Mouse (Mus musculus) megakaryocyte, embryonic 14.5 days (primary cell): ENCODE measurements around the gene Glcci1. TPM values are rescaled to one million over a fixed set of nuclear protein-coding genes. Genes with fewer than 3 reads are reported as not detected.

Experiments
- H3K27me3 ChIP-seq: replicated peaks from 2 replicates; pipeline ENCODE3; 2012; ENCODE audit warnings: inconsistent platforms
- H3K36me3 ChIP-seq: replicated peaks from 2 replicates; pipeline ENCODE3; 2012; ENCODE audit warnings: low read length, inconsistent platforms, mixed read lengths
- H3K4me1 ChIP-seq: 2 replicates; pipeline ENCODE4 v1.6.1; 2012; ENCODE audit warnings: inconsistent platforms
- H3K4me3 ChIP-seq: replicated peaks from 2 replicates; pipeline ENCODE3; 2012; ENCODE audit warnings: moderate library complexity, mild to moderate bottlenecking, inconsistent platforms
- H3K9me3 ChIP-seq: 2 replicates; pipeline ENCODE4 v1.6.1; 2012; ENCODE audit warnings: inconsistent platforms
- FLI1 ChIP-seq: IDR thresholded peaks from 2 replicates; pipeline ENCODE4 v1.6.1; 2012; ENCODE audit warnings: low read length, inconsistent platforms, mixed read lengths
- GATA1 ChIP-seq: IDR thresholded peaks from 3 replicates; pipeline ENCODE4 v1.6.1; 2012; ENCODE audit warnings: mixed read lengths, low read length, inconsistent platforms, borderline replicate concordance
- polyA plus RNA-seq: library from polyadenylated mRNA; stranded (reverse); fragments of >175 nt; gene quantifications from 2 replicates; pipeline ENCODE4 v1.2.3, GENCODE M21; 2012; ENCODE audit warnings: low replicate concordance; ENCODE audit not compliant: insufficient read depth

Glcci1 gene
- polyA plus RNA-seq, 1 experiment, result 0.16 TPM

DNA sequence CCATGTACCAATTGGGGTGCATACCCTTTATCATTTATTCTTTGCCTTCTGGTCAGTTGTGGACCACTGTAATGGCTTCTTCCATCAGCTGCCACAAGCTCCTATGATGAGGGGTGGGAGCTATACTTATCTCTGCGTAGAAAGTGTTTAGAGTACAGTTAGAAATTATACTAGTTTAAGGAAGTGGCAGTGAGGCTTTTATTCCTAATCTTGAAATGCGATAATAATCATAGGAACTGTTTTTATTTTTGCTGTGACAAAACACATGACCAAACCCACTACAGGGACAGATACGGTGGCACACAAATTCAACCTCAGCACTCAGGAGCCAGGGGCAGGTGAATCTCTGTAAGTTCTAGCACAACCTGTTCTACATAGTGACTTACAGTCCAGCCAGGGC lies 17.2 kb upstream of the Glcci1 start:
- Histone ChIP-seq H3K36me3 (no peaks in the 10 kb centered on the region), H3K27me3 (no peaks in the 10 kb centered on the region), H3K4me3 (no peak overlapping the region), H3K4me1 (peaks cover 3% of the 10 kb centered on the region; the same call in 1 of the 2 replicates), H3K9me3 (no peaks in the 10 kb centered on the region)
- no peak for TF ChIP-seq FLI1
- TF ChIP-seq GATA1, result no peak

DNA sequence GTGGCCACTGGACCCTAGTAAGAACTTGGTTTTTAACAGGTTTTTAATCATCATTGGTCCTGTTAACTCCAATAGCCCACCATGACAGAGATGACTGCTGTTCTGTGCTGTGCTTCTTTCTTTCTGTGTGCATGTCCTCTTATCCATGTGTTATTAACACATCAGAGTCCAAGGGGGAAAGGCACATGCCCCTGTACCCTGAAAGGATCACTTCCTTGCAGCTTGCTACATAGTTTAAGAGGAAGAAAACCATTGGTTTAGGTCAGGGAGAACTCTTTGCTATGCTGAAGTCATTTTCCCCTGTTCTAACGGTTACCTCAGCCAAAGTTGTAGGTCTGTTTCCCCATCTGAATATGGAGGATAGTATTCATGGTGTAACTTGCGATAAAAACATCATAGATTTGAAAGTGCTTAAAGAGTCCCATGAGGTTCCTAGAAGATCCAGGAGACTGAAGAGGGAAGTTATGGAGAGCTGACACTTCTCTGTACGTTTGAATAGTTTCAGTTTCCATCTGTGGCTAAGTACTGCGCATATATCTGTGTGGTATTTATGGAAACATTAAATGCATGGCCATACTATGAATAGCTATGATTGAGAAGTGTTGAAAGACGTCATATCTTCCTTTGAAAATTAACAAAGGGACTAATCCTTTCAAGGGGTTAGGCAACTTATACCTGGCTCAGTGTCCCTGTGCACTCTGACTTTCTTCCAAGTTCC lies 14.1 kb upstream of the Glcci1 start:
- TF ChIP-seq FLI1 (no peak), GATA1 (no peak)
- Histone ChIP-seq H3K9me3 (peaks cover 4% of the 10 kb centered on the region), H3K4me3 (peak overlapping the region; percentile 5), H3K36me3 (no peaks in the 10 kb centered on the region), H3K27me3 (no peaks in the 10 kb centered on the region), H3K4me1 (no peaks in the 10 kb centered on the region)

DNA sequence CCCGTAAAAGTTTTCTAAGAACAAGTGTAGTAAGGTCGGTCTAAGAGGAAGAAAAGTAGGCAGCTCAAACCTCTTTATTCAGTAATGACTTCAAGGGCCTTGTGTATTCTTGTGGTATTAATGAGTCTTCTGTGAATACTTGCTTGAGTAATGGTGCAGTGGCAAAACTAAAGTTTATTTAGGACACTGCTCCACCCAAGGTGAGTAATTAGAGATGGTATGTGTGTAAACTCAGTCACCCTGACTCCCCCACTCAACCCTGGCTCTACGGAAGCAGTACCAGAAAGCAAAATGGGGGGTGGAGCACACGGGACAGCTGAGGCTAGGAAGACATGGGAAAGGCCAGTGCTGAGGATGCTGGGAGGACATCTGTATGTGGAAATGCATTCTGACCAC lies 13.6 kb upstream of the Glcci1 start:
- Histone ChIP-seq H3K4me1 (no peaks in the 10 kb centered on the region), H3K27me3 (no peaks in the 10 kb centered on the region), H3K9me3 (peaks cover 4% of the 10 kb centered on the region), H3K36me3 (no peaks in the 10 kb centered on the region), H3K4me3 (no peak overlapping the region)
- TF ChIP-seq FLI1 (no peak), GATA1 (no peak)

- TF ChIP-seq FLI1 (no peak), GATA1 (no peak)
These were observed 12.0 kb upstream of the Glcci1 start for GRCm38 (mm10) chr6:8497234-8497867.

DNA sequence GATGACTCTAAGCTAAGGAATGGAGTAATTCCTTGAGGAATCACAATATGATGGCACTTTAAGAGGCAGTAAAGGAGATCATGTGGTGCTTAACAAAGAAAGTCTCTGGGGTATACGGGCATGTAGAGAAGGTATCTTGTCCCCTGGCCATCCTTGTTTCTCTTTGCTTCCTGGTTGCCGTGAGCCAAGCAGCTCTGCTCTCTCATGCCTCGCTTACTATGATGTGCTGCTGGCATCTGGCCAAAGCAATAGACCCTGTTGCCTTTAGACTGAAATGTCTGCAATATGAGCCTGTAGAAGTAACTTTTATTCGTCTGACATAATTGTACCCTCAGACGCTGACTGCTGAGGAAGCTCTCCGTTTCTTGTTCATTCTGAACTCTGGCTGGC lies 11.5 kb upstream of the Glcci1 start:
- TF ChIP-seq FLI1 (no peak), GATA1 (no peak)

More at GRCm38 (mm10) chr6:8497234-8497867, 12.0 kb upstream of the Glcci1 start:
- no peak overlapping the region for H3K4me3 ChIP-seq
- H3K4me1 ChIP-seq, result no peaks in the 10 kb centered on the region
- no peaks in the 10 kb centered on the region for H3K36me3 ChIP-seq
- H3K9me3 ChIP-seq, result peaks cover 4% of the 10 kb centered on the region
- H3K27me3 ChIP-seq, result no peaks in the 10 kb centered on the region

GRCm38 (mm10) chr6:8498961-8499360 lies 10.4 kb upstream of the Glcci1 start:
- H3K4me1 ChIP-seq, result no peaks in the 10 kb centered on the region
- no peak for TF ChIP-seq GATA1
- no peak for TF ChIP-seq FLI1

More for the DNA sequence above, 11.5 kb upstream of the Glcci1 start:
- Histone ChIP-seq H3K4me1 (no peaks in the 10 kb centered on the region), H3K27me3 (no peaks in the 10 kb centered on the region), H3K9me3 (peaks cover 4% of the 10 kb centered on the region), H3K4me3 (no peak overlapping the region), H3K36me3 (no peaks in the 10 kb centered on the region)

GRCm38 (mm10) chr6:8503953-8504352 lies 5.4 kb upstream of the Glcci1 start:
- no peak overlapping the region for H3K4me3 ChIP-seq
- H3K9me3 ChIP-seq, result peaks cover 4% of the 10 kb centered on the region
- no peaks in the 10 kb centered on the region for H3K36me3 ChIP-seq
- TF ChIP-seq FLI1 (no peak), GATA1 (no peak)
- H3K27me3 ChIP-seq, result no peaks in the 10 kb centered on the region
- H3K4me1 ChIP-seq, result peaks cover 12% of the 10 kb centered on the region

More at GRCm38 (mm10) chr6:8498961-8499360, 10.4 kb upstream of the Glcci1 start:
- Histone ChIP-seq H3K27me3 (no peaks in the 10 kb centered on the region), H3K36me3 (no peaks in the 10 kb centered on the region), H3K4me3 (no peak overlapping the region), H3K9me3 (peaks cover 4% of the 10 kb centered on the region)

DNA sequence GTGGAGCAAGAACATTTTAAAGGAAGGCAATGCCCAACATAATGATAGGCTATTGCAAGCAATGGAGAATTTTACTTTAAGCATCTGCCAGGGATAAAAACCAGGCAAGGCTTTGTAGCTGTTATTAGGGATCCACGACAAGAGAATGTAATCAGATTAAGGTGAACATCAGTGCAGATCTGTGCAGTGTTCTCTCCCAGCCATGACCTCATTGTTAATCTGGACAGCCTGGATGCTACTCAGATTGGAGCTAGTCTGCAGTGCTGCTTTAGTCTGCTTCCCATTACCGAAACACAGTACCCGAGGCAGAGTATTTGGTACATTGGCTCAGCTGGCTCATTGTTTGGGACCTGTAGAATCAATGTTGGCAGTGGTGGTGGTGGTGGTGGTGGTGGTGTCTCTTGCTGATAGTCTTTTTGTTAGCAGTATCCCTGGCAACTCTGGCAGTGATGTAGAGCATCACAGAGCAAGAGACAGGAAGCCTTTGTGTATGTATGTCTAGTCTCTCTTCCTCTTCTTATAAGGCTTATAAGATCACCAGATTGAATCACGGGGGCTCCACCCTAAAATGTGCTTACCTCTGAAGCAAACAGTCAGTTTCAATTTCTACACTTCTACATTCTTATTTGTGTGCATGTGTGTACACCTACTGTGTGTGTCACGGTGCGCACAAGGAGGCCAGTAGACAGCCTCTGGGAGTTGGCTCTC lies 4.7 kb upstream of the Glcci1 start:
- H3K4me3 ChIP-seq, result no peak overlapping the region
- TF ChIP-seq FLI1 (no peak), GATA1 (no peak)
- no peaks in the 10 kb centered on the region for H3K27me3 ChIP-seq
- H3K36me3 ChIP-seq, result no peaks in the 10 kb centered on the region
- peaks cover 12% of the 10 kb centered on the region for H3K4me1 ChIP-seq
- no peaks in the 10 kb centered on the region for H3K9me3 ChIP-seq

- TF ChIP-seq GATA1 (no peak), FLI1 (no peak)
These were observed 2.8 kb upstream of the Glcci1 start for GRCm38 (mm10) chr6:8506631-8507030.

GRCm38 (mm10) chr6:8508883-8509536 lies 390 bp upstream of the Glcci1 start:
- peak overlapping the region; percentile 94 for H3K4me3 ChIP-seq
- no peaks in the 10 kb centered on the region for H3K36me3 ChIP-seq
- peaks cover 14% of the 10 kb centered on the region for H3K27me3 ChIP-seq
- peaks cover 31% of the 10 kb centered on the region for H3K4me1 ChIP-seq
- no peaks in the 10 kb centered on the region for H3K9me3 ChIP-seq
- no peak for TF ChIP-seq FLI1
- no peak for TF ChIP-seq GATA1

More at GRCm38 (mm10) chr6:8506631-8507030, 2.8 kb upstream of the Glcci1 start:
- no peak overlapping the region for H3K4me3 ChIP-seq
- H3K9me3 ChIP-seq, result no peaks in the 10 kb centered on the region
- H3K4me1 ChIP-seq, result peaks cover 28% of the 10 kb centered on the region
- H3K27me3 ChIP-seq, result peaks cover 13% of the 10 kb centered on the region
- no peaks in the 10 kb centered on the region for H3K36me3 ChIP-seq
